In genomic region chr3:108767416-108767815, GRCm38 (mm10) we compare ENCODE assay signal across 18 mouse cellular contexts. TPM values are rescaled to one million over a fixed set of nuclear protein-coding genes. Genes with fewer than 3 reads are reported as not detected.
A peak's percentile ranks its signal among the peaks of the same experiment; 100 is the strongest.
DNase-seq lines count a peak whose midpoint lies in the region; ATAC-seq and TF ChIP-seq lines count a peak whose summit lies in the region.
"Had no signal": no experiment of that assay in that cellular context is flagged by ENCODE, and none has a peak within 500 bp of the region (broad histone marks: within the 10 kb centered on the region; RNA-seq: fewer than 3 reads in every experiment).

No protein-coding gene starts in this region.

- TF ChIP-seq CTCF in embryonic fibroblast, embryonic 13.5 days (IDR thresholded peaks at IDR 0.05; ENCODE audit: borderline replicate concordance, insufficient read depth, low read length) = no peak

- no peak for TF ChIP-seq POLR2A in embryonic fibroblast, embryonic 13.5 days (IDR thresholded peaks at IDR 0.05; ENCODE audit: low read depth, low read length)

- ATAC-seq in heart, embryonic 11.5 days (replicated peaks; ENCODE audit: insufficient number of reproducible peaks, low FRiP score, low TSS enrichment) = no peak
- ATAC-seq in CD4-positive, CD25-positive, alpha-beta regulatory T cell, adult 4 months = peak; percentile 26
- ATAC-seq: intestine, embryonic 16.5 days had no signal

- WGBS in heart, embryonic 11.5 days (ENCODE audit: insufficient replicate concordance) = 62% methylated on average over 10 of the region's 10 CpGs

- H3K4me1 ChIP-seq in heart, embryonic 11.5 days (ENCODE audit: control insufficient read depth, insufficient read depth, low read length) = no peaks in the 10 kb centered on the region
- H3K4me1 ChIP-seq in embryonic fibroblast, embryonic 13.5 days (ENCODE audit: control insufficient read depth, insufficient read depth, low read length) = peaks cover 26% of the 10 kb centered on the region
- H3K4me1 ChIP-seq: forebrain, embryonic 12.5 days had no signal

- no peak overlapping the region for H3K4me3 ChIP-seq in heart, embryonic 11.5 days (ENCODE audit: low read depth, low read length)
- no peak overlapping the region for H3K4me3 ChIP-seq in embryonic fibroblast, embryonic 13.5 days (ENCODE audit: insufficient read depth, low read length)
- H3K4me3 ChIP-seq: embryonic facial prominence, embryonic 13.5 days; forebrain, embryonic 12.5 days; heart, adult 2 months; hindbrain, embryonic 10.5 days; lung, embryonic 15.5 days had no signal

- no peaks in the 10 kb centered on the region for H3K9me3 ChIP-seq in heart, embryonic 11.5 days (replicated peaks; ENCODE audit: control insufficient read depth, low read length)
- H3K9me3 ChIP-seq: embryonic facial prominence, embryonic 13.5 days; forebrain, embryonic 12.5 days; hindbrain, embryonic 10.5 days; lung, embryonic 15.5 days had no signal

- H3K4me2 ChIP-seq in heart, embryonic 11.5 days = no peak overlapping the region
- H3K4me2 ChIP-seq: embryonic facial prominence, embryonic 13.5 days; forebrain, embryonic 12.5 days; lung, embryonic 15.5 days had no signal

- H3K36me3 ChIP-seq in heart, embryonic 11.5 days (ENCODE audit: control insufficient read depth, insufficient read depth, low read length) = no peaks in the 10 kb centered on the region
- H3K36me3 ChIP-seq: embryonic facial prominence, embryonic 13.5 days; forebrain, embryonic 12.5 days; hindbrain, embryonic 10.5 days; lung, embryonic 15.5 days had no signal

- no peaks in the 10 kb centered on the region for H3K27me3 ChIP-seq in heart, embryonic 11.5 days (ENCODE audit: control insufficient read depth, insufficient read depth, low read length)
- H3K27me3 ChIP-seq: embryonic facial prominence, embryonic 13.5 days; forebrain, embryonic 12.5 days had no signal

- peak; percentile 32 for DNase-seq in heart, postnatal 4 days
- peak; percentile 66 for DNase-seq in 3134 (ENCODE audit: extremely low read depth, insufficient read length, low spot score)
- DNase-seq in cerebellum, adult 11-12 months = no peak
- DNase-seq in kidney, postnatal 36 days = no peak
- no peak for DNase-seq in adrenal gland, postnatal 10 days
- DNase-seq: cerebellum, adult 2 months; kidney, postnatal 10 days; midbrain, embryonic 14.5 days; right cerebral cortex, postnatal 14 days had no signal

- H3K27ac ChIP-seq in heart, embryonic 11.5 days (ENCODE audit: low read depth, low read length) = no peak overlapping the region
- peak overlapping the region; percentile 67 for H3K27ac ChIP-seq in embryonic fibroblast, embryonic 13.5 days (ENCODE audit: insufficient read depth, low read length)
- H3K27ac ChIP-seq: embryonic facial prominence, embryonic 13.5 days; forebrain, embryonic 12.5 days; heart, adult 2 months; hindbrain, embryonic 10.5 days; lung, embryonic 15.5 days had no signal

- no peak overlapping the region for H3K9ac ChIP-seq in heart, embryonic 11.5 days (ENCODE audit: low read depth, low read length)
- H3K9ac ChIP-seq: embryonic facial prominence, embryonic 13.5 days; forebrain, embryonic 12.5 days; lung, embryonic 15.5 days had no signal

RNA-seq across cellular contexts. Expression of gene Aknad1, which starts 28.0 kb away (rescaled TPM):
- under 1 TPM; 0.12 to 0.23 TPM for total RNA-seq in heart, postnatal 4 days (2021)
- not detected in 2 replicates for polyA plus RNA-seq in heart, embryonic 11.5 days (2014; fragmentation: Nextera tagmentation; extraction: Ambion mirVana)
- polyA plus RNA-seq in CD4-positive, CD25-positive, alpha-beta regulatory T cell, adult 4 months (2017; shearing (Covaris generic)) = not detected
- polyA plus RNA-seq in embryonic fibroblast, embryonic 13.5 days (2011; ENCODE audit: insufficient read length, low read depth, missing spikeins) = 0.18 and 0.79 TPM in 2 replicates
- total RNA-seq in adrenal gland, postnatal 10 days (2021) = under 1 TPM; 0.09 to 0.12 TPM
- polyA plus RNA-seq: cerebellum, adult 2 months; forebrain, embryonic 12.5 days; midbrain, embryonic 14.5 days had no signal

RNA-seq across cellular contexts. Expression of gene Gpsm2, which starts 45.3 kb away (rescaled TPM):
- total RNA-seq in heart, postnatal 4 days (2021) = 10 to 100 TPM; 24.0 to 24.7 TPM
- polyA plus RNA-seq in heart, embryonic 11.5 days (2014; fragmentation: Nextera tagmentation; extraction: Ambion mirVana) = 27.2 and 31.3 TPM in 2 replicates
- polyA plus RNA-seq in CD4-positive, CD25-positive, alpha-beta regulatory T cell, adult 4 months (2017; shearing (Covaris generic)) = 1 to 10 TPM in 1 of 2 experiments, under 1 TPM in 1; 0.82 to 2.1 TPM
- 26.8 and 56.0 TPM in 2 replicates for polyA plus RNA-seq in embryonic fibroblast, embryonic 13.5 days (2011; ENCODE audit: insufficient read length, low read depth, missing spikeins)
- 10 to 100 TPM; 12.7 to 13.1 TPM for total RNA-seq in adrenal gland, postnatal 10 days (2021)

Comparison
In these comparisons a context has a peak if more than half of its experiments do, and no peak if none do; other contexts are left out.
1. DNase-seq: peak in heart, postnatal 4 days (single experiment) and 3134 (single experiment); none in cerebellum, adult 11-12 months (single experiment), kidney, postnatal 36 days (0 of 2) and adrenal gland, postnatal 10 days (single experiment).